Mouse (Mus musculus) CD4-positive naive resting alpha-beta T cell, adult 76 days (primary cell): Measurements from ENCODE around the gene Tmtc2. TPM values are rescaled to one million over a fixed set of nuclear protein-coding genes. Genes with fewer than 3 reads are reported as not detected.

ENCODE experiments used
- total RNA-seq: library from RNA; stranded (reverse); gene quantifications from one replicate; pipeline ENCODE4 v1.2.4, GENCODE M21; 2023

Gene Tmtc2
- 2.2 TPM for total RNA-seq

DNA sequence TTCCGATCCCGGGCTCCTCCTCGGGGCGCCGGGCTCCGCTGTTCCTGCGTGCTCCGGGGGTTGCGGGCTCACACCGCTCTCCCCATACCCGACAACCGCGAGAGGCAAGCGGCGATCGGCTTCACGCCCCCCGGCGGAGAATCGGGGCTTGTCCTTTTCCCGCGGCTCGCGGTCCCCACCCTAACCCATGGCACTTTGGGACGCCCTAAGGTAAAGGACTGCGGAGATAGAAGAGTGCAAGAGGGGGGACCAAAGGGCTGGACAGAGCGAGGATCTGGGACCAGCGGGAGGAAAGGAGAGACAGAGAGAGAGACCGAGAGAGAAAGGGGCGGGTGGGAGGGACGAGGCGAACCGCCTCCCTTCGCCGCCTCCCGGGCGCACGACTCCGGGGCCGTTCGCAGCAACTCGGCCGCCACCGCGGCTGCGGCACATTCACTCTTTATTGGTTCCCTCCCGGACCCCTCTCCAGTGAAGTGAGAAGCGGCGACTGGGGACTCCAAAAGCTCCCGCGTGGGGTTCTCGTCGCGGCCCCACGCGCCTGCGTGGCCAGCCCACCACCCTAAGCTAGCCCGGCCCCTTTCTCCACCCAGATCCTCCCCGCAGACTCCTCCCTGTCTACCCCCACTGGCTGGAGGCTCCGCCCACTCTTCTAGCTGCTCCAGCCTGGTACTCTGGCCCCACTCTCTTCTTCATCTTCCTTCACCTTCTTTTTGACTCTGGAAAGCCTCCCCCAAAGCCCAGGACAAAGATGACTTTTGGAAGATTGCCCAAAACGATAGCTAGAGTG is at the start of gene Tmtc2:
Gene Tmtc2, minus strand, starts transcription at position 544 of the 787 bp plus-strand sequence.

